Mouse (Mus musculus) gastrocnemius, postnatal 10 days (tissue): ENCODE results near the gene Esyt1. TPM values are rescaled to one million over a fixed set of nuclear protein-coding genes. Genes with fewer than 3 reads are reported as not detected.
"Not testable (repeated sequence)": the region's sequence is repeated elsewhere in the genome, so short reads cannot be mapped to it uniquely, and the experiment has no call there.

Experiments
- DNase-seq: peaks from one replicate; pipeline ENCODE4 v3.0.0; 2021; ENCODE audit warnings: mixed read lengths
- long read RNA-seq, 2 experiments: library from polyadenylated mRNA; stranded (forward); transcript quantifications; one replicate each; pipeline ENCODE4 v2.0.0; 2021
- total RNA-seq, 2 experiments: library from RNA; stranded (reverse); gene quantifications; 2 replicates each; pipeline ENCODE4 v1.2.3; 2021

Gene Esyt1
- total RNA-seq: 10 to 100 TPM; 22.5 to 30.4 TPM
- long read RNA-seq, experiment 1, transcript Esyt1-201 (31 exons, 3,981 nt): major isoform, 29 of 37 reads
- long read RNA-seq, experiment 1, partial matches to known transcripts: 7 of 37 reads
- long read RNA-seq, experiment 1, other reads (novel, unspliced or antisense): 1 of 37 reads
- long read RNA-seq, experiment 2, transcript Esyt1-201 (31 exons, 3,981 nt): major isoform, 22 of 29 reads
- long read RNA-seq, experiment 2, partial matches to known transcripts: 4 of 29 reads
- long read RNA-seq, experiment 2, other reads (novel, unspliced or antisense): 3 of 29 reads

DNA sequence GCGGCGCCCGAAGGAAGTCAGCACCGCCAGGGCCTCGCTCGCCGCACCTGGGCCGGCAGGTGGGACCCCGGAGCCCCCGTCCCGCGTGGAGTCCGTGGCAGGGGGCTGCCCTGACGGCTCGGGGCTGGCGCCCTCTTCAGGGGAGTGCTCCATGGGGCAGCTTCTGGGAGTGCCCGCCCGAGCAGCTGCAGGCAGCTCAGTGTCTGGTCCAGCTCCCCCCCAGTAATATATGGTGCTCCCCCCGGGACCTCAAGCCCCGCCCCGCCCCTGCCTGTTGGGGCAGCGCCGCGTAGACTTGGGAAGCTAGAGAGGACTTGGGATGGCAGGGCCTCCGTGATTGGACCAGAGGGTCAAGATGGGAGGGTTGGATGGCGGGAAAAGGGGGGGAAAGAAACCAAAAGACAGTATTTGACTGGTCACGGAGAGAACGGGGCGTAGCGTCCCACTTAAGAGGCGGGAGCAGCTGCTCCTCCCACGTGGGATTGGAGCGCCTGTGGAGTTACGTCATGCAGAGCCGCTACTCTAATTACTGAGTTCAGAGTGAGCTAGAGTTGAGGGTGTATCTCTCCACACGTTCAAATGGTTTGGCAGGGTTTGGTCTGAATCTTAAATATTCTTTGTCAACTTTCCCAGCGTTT, at the start of gene Esyt1:
Esyt1 (minus strand) TSS at position 201 of the 638 bp plus-strand sequence.
- peak; percentile 88 for DNase-seq

DNA sequence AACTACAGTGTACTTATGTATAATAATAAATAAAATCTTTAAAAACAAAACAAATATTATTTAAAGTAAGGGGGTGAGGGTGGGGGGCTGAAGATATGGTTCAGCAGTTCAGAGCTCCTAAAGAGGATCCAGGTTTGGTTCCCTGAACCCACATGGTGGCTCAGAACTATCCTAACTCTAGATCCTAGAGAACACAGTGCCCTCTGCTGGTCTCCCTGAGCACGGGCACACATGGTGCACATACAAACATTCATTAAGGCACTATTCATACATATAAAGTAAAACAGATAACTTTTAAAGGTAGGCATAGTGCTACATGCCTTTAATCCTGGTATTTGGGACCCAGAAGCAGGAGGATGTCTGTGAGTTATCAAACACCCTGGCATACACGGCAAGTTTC, 49.4 kb upstream of the Esyt1 start:
- DNase-seq: no peak

DNA sequence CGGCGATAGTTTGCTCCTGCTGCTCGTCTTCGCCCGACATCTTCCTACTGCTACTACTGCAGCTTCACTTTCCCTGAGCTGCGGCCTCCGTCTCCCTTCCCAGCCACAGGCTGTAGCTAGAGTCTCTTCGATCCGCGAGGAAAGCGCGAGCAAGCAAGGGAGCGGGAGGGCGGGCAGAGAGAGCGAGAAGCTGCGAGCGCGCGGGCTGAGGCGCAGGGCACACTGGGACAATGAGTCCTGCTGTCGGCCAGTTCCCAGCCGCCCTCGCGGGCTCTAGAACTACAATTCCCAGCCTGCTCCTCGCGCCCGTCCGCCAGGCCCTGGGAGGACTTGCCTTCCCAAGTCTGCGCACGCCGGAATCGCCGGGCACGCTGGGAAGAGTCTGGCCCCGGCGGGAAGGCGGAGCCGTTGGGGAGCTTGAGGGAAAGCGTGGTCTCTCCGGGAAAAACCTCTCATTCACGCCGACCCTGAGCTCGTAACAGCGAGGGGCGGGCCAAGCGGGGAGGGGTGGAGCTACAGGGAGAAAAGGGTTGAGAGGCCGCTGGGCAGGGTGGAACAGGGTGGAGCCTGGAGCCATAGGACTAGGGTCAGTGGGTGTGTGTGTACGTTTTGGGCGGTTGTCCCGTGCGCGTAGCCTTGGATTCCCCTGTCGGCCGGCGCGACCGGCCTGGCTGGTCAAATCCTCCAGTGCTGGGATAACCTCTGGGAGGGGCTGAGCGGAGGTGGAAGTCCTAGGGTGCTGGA, 40.3 kb upstream of the Esyt1 start, which contains the start of gene Pa2g4:
Pa2g4 (minus strand) TSS at position 200 of the 744 bp plus-strand sequence.
- peak; percentile 96 for DNase-seq

DNA sequence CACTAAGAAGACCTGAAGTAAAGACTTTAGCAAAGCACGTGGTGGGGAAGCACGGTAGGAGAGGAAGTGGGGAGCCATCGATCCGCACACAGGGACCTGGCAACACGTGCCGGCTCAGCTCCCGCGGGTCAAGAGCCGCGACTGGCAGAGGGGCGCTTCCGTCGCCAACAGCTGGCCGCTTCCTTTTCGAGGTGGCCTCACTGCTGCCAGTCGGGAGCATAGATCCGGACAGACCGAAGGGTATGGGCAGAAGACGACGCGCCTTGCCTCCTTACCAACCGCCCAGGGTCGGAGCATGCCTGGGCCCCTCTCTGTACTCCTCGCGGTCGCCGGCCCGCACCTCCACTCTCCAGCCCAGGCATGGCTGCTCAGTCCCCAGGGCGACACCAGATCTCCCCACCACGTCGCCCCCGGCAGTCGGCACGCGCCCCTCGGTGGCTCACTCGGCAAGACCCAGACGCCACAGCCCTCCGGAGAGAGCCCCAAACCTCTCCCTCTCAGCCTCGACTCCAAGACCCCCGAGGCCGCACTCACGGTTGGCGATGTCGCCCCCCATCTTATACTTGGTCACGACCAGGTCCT, 39.6 kb upstream of the Esyt1 start:
- DNase-seq: peak; percentile 40

DNA sequence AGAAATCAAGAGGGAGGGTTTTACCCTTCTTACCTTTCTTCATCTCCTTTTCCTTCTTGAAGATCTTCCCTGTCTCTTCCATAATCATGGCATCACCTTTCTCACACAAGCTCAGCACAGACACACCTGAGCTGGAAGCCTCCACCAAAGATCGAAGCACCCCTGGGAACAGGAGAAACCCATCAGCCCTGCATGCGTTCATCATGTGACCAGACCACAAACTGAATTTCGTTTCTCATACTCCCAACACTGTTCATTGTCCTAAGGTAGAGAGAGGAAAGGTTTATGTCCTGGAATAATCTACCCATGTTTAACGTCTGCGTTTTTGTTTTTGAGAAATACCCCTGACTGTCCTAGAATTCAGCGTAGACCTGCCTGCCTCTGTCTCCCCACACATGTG, 37.9 kb upstream of the Esyt1 start:
- no peak for DNase-seq

DNA sequence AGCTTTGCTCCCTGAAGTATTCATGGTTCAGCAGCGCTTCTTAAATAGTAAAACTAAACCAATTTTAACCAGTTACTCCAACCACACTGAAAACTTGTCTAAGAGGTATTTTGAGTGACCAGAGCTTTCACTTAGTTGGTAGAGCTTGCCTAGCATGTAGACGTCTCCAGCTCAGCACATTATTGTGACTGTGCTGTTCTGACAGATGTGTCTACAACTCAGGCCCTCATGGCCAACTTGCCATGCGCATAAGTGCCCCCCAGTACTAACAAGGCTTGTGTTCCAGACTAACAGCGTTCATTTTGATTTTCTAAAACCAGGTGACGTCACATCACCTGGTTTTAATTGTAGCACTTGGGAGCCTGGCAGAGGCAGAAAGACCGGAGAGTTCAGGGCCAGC, 31.3 kb upstream of the Esyt1 start:
- no peak for DNase-seq

DNA sequence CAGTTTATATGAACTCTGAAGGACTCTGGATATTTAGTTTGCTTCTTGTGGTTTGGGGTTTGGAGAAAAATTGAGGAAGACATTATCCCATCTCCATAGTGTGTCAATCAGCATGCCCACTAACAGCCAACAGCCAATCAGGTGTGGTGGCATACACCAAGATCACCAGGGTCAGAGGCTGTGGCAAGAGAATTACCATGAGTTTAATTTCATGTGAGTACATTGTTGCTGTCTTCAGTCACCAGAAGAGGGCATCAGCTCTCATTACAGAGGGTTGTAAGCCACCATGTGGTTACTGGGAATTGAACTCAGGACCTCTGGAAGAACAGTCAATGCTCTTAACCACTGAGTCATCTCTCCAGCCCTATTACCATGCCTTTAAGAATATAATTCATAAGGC, 30.6 kb upstream of the Esyt1 start:
- no peak for DNase-seq

DNA sequence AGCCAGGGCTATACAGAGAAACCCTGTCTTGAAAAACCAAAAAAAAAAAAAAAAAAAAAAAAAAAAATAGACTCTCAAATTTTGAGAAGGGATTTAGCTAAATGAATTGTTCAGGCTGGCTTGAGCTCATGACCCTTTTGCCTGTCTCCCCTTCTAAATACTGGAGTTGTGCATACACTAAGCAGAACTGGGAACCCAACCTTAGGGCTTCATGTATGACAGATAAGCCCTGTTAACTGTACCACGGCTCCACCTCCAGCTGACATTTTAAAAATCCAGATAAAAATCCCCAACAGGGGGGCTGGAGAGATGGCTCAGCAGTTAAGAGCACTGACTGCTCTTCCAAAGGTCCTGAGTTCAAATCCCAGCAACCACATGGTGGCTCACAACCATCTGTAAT, 29.9 kb upstream of the Esyt1 start:
- not testable (repeated sequence) for DNase-seq

DNA sequence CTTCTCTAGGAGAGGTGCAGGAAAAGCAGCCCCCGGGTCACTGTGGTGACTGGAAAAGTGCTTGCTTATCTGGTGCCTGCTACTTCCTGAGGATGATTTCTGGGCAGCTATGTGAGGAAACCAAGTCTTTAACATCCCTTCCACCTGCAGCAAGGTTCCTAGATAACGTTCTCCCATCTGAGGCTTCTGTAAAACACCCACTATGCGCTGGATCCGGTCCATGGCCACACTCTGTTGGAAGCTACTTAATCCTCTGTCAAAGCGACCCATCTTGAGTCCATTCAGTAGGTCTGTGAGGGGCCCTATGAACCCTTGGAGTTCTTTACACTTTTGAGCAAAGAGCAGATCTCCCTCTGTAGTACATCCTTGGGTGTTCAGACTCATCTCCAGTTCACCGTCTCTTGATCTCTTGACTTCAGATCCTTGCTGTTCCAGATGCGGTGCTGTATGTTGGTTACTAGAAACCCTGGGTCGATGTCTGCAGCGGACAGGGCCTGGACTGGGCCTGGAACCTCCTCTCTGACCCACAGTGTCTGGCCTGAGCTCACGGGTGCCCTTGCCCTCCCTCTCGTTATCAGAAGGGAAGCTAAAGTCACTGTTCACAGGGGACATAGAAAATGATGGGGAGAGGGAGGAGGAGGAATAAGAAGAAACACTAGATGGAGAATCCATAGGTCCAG, 24.6 kb upstream of the Esyt1 start:
- DNase-seq: not testable (repeated sequence)

DNA sequence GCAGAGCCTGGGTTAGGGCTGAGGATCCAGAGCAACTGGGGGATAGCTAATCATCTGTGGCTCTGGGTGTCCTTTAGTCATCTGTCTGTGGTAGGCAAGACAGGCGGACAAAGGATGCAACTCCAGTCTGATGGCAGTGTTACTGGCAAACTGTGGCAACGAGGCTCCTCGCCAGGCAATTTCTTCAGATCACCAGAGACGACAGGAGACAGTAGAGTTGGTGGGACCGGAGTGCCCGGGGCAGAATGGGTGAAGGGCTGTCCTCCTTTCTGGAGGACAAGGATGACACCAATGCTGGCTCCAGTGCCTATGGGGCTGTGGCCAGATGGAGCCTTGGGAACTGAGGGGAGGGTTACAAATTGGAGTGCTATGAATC, 24.0 kb upstream of the Esyt1 start:
- DNase-seq: not testable (repeated sequence)

DNA sequence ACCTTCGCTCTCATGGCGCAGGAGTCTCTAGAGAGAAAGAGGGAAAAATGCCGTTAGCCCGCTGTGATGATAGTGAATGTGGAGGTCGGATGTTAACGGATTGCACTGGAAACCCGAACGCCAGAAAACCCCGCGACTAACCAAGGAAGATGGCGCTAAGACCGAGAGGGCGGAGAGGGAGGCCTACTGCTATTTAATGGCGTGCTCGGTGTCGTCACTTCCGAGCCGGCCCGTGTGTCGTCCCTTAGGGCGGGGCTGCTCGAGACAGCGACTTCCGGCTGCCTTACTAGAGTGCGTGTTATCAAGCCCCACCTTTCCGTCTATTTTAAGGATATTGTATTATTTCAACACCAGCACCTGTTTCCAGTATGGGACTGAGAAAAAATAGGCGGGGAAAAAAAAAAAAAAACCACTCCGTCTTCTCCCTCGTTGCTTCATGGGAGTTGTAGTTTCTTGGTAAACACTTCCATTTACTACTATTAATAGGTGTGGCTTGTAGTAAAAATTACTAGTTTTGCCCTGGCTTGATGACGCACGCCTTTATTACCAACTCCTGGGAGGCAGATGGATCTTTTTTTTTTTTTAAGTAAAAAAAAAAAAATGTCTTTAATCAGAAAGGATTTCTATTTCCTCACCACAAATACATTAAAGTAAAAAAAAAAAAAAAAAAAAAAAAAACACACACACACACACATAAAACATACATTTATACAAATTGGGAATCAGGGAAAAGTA, 23.4 kb upstream of the Esyt1 start, which contains the start of gene Rpl41:
Rpl41 (minus strand) TSS at position 359 of the 735 bp plus-strand sequence.
- peak; percentile 86 for DNase-seq

DNA sequence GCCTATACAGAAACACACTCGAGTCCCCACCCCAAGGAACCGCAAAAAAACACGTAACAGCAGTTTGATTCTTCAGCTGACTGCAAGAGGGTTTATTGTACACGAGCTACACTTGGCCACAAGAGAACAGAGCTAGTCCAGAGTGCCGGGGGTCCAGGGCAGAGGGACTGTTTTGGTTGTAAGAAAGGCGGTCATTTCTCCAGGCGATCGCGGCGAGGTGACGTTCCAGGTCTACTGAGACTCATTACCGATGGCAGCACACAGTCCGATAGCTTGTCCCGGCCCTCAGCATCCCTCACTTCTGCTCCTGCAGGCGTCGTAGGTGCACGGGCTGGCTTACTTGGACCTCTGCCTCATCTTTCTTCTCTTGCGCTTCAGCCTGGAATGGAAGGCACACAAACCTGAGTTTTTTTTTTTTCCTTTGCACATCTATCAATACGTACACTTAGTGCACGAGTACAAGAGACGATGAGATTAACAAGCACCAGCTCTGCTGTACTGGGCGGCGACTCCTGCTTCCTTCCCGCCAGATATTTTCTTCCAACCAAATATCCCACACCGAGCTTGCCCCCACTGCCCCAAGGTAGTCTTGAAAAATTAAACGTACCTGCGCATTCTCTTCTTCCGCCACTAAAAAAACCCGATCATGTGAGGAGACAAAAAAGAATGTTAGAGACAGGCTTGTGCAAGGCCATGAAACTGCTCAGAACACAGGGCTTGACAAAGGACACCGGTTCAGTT, 22.6 kb upstream of the Esyt1 start:
- not testable (repeated sequence) for DNase-seq

DNA sequence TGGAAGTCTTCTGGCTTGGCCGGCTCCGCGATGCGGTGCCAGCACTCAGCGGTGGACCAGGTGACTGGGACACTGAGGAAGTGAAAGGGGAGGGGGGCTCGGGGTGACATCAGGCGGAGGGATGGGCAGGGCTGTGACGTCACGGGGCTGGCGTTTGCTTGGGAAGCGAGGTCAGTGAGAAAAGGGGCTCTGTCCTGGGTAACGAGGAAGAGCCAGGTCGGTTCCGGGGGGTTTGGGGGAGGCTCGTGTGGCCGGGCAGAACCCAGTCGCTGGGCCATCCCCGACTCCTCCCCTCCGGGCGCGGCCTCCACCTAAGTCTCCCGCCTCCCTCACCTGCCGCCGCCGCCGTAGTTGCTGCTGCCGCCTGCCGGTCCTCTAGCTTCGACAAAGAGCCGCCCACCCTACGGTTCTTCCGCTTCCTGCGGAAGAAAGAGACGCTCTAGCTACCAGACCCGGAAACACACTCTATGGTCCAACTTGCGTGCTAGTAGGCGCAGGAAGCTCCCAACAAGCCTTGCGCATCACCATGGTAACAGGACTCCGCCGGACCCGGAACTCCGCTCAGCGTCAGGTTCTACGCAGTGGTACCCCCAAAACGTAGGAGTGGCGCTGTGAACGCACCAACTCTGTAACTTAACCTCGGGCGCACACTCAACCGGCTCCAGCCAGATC, 21.8 kb upstream of the Esyt1 start, which contains the start of gene Zc3h10:
Zc3h10 (minus strand) TSS at position 414 of the 672 bp plus-strand sequence.
- DNase-seq: peak; percentile 83

DNA sequence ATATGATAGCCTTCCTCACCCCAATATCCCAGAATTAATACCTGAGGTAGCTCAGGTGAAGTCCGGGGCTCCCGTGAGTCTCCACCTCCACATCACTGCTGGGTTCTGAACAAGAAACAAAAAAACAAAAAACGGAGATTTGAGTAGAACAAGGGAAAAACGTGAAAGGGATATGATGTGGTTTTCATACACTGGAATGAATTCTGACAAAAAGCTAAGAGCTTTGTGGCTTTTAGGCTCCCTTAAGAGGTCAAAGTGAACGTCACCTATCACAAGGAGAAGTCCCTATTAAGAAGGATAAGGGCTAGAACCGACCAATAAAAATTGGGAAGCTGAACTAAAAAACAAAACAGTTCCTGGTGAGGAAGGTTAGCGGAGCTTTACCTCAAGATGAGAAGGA, 21.1 kb upstream of the Esyt1 start:
- no peak for DNase-seq

DNA sequence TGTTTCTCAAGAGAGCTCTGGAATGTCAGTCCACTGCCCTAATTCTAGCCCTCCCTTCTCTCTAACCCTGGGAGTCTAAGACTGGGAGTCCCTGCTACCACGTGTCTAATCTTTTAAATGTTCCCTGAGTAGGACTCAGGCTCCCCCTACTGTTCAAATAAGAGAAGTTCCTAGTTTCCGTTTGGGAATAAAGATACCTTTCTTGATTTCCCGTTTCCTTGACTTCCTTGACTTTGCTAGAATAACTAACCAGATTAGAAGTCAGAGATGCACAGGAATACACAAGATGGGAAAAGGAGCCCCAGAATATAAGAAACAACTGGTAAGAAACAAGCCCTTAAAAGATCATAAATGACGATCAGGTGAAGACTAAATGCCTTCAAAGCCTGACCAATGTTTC, 20.7 kb upstream of the Esyt1 start:
- DNase-seq: no peak

DNA sequence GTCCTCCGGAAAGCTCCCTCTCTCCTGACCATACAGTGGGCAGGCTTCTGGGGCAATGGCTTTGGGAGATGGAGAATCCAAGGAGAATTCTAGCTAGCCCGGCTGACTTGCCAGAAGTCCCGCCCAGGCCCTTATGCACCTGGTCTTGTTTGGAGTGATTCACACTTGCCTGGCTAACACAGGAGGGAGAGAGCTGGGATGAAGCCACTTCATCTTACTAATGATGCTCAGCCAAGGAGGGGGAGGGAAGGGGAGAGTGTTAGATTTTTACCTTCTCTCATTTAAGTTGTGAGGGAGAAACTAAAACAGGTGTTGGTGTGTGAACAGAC, 19.9 kb upstream of the Esyt1 start:
- no peak for DNase-seq

DNA sequence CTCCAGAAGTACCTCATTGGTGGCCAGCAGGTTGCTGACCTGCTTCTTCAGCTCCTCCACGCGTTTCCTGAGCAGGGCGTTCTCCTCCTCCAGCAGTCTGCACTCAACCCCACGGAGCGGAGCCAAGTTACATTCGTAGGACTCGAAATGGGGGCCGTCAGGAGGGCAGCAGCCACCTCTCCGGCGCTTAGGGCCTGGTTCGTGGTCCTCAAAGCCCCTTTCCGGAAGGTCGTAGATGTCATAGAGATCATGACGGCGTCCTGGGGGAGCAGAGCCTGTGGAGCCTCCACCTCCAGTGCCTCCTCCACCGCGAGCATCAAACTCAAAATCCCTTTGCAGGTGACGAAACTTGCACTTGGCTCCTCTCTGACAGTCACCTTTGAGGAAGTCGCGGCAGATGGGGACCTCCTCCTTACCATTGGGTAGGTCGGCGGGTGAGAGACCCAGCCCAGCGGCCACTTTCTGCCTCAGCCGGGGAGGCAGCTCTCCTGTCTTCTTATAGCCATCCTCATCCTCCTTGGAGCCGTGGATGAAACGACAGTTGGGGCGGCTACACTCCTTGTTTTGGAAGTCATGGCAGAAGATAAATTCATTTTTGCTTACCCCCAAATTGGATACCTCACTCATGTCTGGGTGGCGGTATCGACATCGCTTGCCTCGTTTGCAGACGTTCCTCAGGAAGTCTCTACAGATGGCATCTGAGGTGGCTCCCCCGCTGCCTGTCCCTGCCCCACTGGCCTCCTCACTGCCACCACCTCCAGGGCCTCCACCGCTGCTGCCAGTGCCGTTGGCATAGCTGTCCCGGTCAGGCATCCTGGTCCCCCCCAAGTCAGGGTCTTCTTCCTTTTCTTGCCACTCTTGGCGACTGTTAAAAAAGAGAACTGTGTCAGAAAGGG, 19.3 kb upstream of the Esyt1 start:
- no peak for DNase-seq

DNA sequence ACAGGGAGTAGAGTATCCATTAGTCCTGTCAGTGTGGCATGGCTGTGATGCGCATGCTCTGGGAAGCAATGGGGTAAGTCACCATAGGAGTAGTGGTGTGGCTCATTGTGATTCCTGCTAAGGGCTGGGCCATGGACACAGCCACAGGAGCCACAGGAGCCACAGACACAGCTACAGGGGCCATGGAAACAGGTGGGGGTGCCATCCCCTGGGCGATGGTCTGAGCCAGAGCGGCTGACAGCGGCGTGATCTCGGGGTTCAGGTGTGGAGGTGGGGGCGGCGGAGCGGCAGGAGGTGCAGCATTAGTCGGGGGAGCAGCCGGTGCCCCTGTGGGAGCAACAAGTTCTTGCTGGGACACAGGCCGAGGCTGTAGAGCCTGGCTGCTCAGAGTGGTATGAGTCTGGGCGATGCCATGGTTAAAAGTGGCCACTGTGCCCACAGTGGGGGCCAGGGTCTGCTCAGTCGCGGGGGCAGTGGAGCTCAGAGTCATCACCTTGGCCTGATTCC, 18.5 kb upstream of the Esyt1 start:
- no peak for DNase-seq

DNA sequence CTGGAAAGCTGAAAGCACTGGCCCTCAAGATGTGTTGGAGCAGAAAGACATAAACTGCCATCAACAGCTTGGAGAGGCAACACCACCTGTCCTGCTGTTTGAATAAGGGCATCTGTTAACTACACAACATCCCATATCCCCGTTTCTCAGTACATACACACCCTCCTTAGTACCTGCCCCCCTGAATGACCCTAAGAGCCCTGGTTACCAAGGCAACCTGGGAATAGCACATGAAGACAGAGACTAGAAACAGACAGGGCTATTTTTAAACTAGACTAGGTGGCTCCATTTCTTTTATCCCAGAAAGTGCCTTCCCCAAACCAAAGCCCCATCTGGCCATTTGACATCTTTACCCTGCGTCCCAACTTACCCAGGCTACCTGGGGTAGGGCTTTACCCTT, 17.4 kb upstream of the Esyt1 start:
- no peak for DNase-seq
